Mouse (Mus musculus): ENCODE data around the gene Atg14.
"Not testable (repeated sequence)": the region's sequence is repeated elsewhere in the genome, so short reads cannot be mapped to it uniquely, and the experiment has no call there.

The Atg14 gene

DNA sequence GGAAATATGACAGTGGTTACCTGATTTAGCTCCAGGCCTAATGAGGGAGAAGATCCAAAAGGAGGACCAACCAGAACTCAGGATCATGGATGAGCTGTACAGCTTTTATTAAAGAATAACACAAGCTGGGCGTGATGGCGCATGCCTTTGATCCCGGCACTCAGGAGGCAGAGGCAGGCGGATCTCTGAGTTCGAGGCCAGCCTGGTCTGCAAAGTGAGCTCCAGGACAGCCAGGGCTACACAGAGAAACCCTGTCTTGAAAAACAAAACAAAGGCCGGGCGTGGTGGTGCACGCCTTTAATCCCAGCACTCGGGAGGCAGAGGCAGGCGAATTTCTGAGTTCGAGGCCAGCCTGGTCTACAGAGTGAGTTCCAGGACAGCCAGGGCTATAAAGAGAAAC lies at the start of gene Atg14:
Gene Atg14 (minus strand): TSS at position 101 of the 400 bp plus-strand sequence.
- not testable (repeated sequence) for DNase-seq (ENCODE audit: low read depth)

DNA sequence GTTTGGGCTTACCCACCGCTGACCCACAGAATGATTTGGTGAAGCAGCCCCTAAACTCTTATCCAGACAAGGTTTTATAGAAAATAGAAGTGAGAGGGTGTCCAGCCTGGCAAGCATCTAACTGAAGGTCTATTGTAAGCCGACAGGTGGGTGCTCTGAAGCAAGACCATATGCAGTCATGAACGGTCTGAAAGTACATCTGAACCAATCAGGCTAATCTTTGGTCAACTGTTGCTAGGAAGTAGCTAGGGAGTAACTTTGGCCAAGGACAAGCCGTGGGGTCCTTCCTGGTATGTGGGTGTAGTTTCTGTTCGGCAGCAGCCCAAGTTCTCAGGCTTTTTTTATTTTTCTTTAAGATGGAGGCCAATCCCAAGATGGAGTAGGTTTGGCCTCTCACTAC lies 48.4 kb upstream of the Atg14 start:
- DNase-seq (ENCODE audit: low read depth), result no peak

DNA sequence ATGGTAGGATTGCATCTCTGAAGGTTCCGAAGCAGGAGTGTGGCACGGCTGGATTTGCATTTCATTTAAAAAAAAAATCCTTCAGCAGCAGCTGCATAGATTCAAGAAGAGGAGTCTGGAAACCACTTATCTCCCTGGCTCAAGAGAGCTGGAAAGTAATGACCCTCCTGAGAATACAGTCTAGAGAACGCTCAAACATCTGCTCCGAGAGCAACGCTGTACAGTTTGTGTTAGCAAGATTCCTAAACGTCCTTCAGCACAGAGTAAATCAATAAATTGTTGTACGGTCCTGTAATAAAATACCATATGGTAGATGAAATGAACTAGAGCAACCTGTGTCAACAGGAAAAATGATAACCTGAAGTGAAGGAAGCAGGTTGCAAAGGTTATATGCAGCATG lies 42.8 kb upstream of the Atg14 start:
- no peak for DNase-seq (ENCODE audit: low read depth)

DNA sequence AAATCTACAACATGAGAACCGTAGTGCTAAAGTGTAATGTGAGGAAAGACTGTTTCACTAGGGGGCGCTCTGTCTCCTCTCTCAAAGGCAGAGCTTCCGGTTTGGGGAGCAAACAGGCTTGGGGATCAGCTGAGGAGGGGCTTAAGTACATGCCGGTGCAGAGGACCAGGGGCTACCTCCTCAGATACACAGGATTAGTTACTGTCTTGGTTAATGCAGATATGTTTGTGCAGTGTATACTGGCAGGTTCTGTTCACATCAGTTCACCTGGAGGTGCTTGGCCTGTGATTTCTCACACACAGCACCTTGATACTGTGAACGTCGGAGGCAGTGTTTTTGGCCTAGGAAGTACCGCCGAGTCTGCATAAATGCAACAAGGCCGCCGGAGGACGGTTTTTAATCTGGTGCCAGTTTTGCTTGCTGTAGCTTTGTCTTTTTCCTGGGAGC lies 27.5 kb upstream of the Atg14 start:
- DNase-seq (ENCODE audit: low read depth), result peak; percentile 87

DNA sequence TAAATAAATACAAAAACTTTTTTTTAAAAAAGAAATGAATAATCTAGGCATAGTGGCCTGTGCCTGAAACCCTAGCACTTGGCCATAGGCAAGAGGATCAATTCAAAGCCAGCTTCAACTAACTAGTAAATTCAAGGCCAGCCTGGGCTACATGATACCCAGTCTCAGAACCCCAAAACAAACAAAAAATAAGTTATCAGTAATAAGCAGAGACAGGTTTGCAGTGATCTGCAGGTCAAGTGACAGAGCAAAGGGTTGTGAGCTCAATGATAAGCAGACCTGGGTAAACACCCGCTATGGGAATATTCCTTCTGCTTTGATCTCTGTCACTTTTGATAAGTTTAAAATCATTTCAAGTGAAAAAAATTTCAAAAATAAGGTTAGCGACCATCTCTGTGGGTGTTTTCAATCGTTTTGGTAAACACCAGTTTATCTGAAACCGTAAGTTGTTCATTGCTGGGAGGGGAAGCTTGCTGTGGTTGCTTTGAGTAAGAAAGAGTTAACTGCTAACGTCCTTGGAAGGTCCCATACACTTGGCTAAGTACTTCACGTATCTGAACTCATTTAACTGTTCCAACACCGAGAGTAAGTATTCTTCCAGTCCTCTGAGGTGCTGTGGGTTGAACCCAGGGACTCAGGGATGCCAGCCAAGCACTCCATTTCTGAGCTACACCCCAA lies 24.1 kb upstream of the Atg14 start:
- no peak for DNase-seq (ENCODE audit: low read depth)

DNA sequence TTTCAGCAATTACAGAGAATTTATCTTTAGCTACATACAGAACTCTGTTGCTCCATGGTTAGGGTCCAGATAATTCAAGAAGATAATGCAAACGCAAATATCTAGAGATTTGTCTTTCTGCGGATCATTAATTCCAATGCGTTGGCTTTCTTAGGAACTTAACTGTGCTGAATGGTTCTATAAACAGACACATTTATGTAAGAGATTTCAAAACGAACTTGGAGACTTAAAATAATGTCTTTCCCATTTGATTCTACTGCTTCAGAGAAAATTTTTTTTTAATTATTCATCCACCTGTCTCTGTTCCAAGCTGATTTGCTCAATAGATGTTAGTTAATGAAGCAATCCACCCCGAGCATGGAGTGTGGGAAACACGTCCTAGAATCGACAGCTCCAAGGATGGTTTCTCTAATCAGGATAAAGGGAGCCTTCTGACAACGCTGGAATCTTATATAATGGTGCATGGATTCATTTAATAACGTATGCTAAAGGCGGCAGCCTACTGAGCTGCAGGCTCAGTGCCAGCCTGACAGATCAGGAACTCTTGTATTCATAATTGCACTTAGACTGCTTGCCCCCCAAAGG lies 20.0 kb upstream of the Atg14 start:
- no peak for DNase-seq (ENCODE audit: low read depth)

DNA sequence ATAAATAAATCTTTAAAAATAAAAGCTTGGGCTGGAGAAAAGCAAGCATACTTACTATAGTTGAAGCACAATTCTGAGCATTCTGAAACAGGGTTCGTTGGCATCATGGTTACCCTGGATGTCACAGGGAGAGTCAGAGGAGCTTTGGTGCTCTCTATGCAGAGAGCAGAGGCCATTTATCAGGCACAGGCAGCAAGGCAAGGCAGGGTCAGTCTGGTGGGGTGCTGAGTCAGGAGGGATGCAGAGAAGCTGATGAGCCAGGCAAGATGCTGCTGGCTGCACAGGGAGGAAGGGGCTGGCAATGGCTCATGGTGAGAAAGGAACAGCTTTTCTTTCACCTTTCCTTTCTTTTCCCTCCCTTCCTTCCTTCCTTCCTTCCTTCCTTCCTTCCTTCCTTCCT lies 19.0 kb upstream of the Atg14 start:
- no peak for DNase-seq (ENCODE audit: low read depth)

DNA sequence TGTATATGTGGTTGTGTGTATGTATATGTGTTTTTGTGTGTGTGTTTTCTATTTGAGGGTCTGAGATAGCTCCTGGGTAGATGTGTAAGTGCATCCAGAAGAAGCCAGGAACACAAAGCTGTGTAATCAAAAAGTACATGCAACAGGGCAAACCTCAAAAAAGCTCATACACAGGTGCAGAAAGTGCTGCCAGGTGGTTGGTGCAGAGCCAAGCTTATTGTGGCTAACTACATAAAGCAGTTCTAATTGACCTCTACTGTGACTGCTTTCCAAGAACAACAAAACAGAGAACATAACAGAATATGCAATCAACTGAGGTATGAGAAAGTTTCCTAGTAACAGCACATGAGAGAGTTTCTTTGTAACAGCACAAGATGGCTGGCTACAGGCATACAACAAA lies 13.9 kb upstream of the Atg14 start:
- no peak for DNase-seq (ENCODE audit: low read depth)

DNA sequence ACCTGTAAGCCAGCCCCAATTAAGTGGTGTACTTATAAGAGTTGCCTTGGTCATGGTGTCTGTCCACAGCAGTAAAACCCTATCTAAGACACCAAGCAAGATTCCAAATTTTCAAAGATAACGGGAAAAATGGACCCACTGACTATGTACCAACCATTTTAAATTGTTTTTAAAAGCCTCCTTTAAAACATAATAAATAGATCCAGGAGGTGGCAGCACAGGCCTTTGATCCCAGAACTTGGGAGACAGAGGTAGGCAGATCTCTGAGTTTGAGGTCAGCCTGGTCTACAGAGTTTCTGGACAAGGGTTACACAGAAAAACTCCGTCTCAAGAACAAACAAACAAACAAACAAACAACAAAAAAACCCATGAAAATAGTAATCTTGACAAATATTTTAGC lies 11.2 kb upstream of the Atg14 start:
- DNase-seq (ENCODE audit: low read depth), result no peak

DNA sequence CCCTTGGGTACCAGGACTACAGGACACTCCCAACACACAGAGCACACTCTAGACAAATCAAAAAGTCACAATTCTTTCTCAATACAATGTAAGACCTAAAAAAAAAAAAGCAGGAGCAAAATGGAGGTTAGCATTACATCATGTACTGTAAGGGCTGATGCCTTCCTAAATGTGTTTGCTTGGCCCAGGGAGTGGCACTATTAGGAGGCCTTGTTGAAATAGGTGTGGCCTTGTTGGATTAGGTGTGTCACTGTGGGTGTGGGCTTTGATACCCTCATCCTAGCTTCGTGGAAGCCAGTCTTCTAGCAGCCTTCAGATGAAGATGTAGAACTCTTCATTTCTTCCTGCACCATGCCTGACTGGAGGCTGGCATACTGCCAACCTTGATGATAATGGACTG lies 10.8 kb upstream of the Atg14 start:
- no peak for DNase-seq (ENCODE audit: low read depth)

DNA sequence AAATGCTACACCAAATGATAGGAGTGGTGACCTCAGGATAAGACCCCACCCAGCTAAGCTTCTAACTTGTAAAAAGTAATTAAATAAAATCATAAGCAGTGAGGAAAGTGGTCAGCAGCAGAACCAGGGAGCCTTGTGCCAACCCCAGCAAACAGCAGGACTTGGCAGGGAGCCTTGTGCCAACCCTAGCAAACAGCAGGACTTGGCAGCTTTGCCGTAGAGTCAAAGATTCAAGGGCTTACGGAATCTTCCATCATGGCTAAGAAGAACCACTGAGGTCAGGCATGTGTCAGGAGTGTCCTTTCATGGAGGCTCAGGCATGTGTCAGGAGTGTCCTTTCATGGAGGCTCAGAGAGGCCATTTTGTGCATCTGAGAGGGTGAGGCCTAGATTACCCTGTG lies 7.6 kb upstream of the Atg14 start:
- no peak for DNase-seq (ENCODE audit: low read depth)

DNA sequence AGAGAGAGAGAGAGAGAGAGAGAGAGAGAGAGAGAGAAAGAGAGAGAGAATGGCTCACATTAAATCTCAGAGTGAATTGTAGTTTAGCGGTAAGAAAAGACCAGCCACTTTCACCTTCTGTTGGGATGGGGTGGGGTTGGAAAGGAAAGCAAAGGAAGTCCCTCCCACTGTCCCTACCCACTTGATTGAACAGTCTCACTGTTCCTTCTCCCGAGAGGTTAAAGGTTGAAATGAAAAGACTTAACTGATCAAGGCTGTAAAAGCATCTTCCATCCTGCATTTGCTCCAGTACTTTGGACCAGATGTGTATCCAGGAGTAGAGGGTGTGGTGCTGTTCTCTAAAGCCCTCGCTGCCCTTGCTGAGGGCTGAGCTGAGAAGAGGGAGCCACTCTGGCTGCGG lies 6.2 kb upstream of the Atg14 start:
- DNase-seq (ENCODE audit: low read depth), result no peak

DNA sequence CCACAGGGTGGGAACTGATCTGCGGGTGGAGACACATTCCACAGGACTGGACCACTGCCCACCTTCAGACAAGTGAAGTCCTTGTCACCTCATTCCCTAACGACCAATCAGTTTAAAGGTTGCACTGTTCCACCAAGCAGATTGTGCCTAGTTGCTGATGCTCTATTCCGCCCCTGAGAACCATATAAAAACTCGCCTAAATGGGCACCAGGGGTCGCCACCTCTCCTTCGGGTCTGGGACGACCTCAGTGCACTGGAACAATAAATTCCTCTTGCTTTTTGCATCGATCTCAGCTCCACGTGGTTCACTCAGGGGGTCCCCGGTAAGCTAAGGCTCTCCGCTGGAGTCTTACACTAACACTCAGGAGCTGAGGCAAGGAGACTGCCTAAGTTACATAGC lies 4.3 kb upstream of the Atg14 start:
- no peak for DNase-seq (ENCODE audit: low read depth)

DNA sequence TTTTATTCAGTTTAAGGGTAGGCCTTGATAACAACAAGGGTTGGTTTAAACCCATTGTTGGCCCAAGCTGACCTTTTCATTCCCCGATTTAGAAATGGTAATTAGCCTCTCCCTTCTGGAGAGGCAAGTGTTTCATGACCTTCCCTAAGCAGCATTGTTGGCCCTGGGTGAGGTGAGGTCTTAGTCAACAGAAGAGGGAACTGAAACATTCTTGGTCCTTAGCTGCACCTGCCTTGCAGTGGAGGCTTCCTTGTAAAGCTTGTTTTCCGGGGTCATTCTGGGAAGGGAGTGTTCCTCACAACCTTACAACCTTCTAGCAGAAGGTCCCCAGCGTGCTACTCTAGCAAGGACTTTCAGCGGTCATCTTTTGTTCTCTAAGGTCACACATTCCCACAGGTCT lies 2.3 kb upstream of the Atg14 start:
- no peak for DNase-seq (ENCODE audit: low read depth)

DNA sequence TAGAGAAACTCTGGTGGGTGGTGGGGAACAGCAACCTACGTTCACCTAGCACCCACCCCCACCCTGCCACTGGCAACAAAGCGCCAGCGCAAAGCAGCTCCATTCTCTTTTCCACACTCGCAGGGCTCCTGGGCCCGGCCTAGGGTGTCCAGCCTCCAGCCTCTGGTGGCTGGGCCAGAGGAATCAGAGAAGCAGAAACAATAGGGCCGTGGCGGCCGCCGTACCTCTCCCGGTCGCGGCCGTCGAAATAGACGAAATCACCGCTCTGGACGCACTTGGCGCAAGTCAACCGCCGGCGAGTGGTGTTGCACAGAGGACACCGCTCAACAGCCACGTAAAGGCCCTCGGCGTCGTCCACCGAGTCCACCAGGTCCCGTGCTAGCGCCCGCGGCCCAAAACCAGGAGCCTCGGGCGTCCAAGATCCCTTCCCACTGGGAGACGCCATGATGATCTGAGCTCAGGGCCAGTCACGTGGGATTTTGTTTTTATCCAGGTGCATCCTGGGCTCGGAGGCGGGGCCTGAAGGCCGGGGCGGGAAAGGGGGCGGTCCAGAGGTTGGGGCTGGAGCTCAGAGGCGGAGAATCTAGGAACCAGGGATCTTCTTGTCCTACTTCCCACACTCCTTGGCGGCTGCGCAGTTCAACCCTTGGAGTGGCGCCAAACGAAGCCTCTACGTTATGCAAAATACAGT lies 2.3 kb downstream of the Atg14 start:
- peak; percentile 78 for DNase-seq (ENCODE audit: low read depth)

DNA sequence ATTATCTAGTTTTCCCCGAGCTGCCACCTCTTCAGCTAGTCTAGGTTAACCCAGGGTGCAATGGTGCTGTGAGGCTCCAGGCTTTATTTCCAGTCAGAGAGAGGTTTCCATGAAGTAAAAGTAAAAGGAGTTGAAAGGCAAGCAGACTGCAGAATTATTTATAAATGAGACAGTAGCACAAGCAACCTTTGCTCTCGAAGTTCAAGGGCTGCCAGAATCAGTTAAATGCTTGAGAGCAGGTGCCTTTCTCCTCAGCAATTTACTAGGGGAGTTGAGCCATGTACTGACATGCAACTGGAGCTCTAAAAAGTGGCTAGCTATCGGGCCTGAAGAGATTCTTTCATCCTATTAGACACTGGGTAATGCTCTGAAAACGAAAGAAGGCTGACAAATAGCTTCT lies 7.3 kb downstream of the Atg14 start:
- no peak for DNase-seq (ENCODE audit: low read depth)

DNA sequence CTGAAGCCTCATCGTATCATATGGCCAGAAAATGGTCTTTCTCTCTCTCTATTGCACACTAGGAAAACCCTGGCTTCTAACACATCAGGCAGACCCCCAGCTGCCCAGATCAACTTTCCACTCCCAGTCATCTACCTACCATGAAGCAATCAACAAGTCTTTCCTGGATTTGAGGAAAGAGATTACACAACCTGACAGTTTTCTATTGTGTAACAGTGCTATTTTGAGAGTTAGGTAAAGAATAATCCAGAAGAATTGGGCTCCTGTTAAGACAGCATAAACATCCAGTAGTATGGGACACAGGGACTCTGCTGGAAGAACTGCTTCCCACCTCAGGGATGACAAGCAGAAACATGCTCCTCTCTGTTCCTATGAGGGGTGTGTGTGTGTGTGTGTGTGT lies 7.9 kb downstream of the Atg14 start:
- DNase-seq (ENCODE audit: low read depth), result no peak

DNA sequence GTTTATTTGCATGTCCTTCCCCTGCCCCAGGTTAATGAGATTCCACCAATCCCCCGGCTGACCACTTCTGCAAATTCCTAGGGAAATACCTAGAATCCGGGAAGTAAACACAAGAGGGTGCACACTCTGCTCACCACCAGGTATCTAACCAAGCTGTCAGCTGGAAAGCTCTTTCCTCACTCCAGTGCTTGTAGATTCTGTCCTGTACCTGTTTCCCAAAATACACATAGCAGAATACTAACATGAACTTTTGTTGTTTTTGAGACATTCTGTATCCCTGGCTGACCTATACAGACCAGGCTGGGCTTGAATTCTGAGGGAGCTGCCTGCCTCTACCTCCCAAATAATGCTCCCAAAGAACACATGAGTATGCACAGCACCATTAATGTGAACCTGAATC lies 9.7 kb downstream of the Atg14 start:
- no peak for DNase-seq (ENCODE audit: low read depth)

DNA sequence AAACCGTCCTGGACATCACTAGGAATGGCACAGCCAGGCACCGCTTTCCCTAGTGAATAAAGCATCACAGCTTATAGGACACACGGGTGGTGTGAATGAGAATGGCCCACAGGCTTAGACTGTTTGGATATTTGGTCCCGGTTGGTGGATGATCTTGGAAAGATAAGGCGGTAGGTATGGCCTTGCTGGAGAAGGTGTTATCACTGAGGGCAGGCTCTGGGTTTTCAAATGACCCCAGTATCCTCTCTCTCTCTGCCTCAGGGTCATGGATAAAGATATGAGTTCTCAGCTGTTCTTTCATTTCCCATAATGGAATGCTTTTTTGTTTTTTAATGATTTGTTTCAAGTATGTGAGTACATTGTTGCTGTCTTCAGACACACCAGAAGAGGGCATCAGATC lies 15.2 kb downstream of the Atg14 start:
- DNase-seq (ENCODE audit: low read depth), result no peak

DNA sequence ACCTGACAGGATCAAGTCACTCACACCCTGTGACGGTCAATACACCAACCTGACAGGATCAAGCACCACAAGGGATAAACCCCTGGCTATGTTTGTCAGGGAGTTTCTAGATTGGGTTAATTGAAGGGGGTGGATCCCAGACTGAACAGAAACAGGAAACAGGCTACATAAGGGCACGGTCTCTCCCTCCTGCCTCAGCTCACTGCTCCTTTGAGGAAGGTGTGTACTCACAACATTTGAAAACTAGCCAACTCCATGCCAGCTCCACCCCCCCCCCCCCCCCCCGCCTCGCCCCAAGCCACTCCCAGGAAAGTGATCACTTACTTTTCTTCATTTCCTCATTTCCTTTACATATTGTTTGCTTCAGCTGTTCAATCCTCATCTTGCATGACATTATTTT lies 16.2 kb downstream of the Atg14 start:
- no peak for DNase-seq (ENCODE audit: low read depth)

DNA sequence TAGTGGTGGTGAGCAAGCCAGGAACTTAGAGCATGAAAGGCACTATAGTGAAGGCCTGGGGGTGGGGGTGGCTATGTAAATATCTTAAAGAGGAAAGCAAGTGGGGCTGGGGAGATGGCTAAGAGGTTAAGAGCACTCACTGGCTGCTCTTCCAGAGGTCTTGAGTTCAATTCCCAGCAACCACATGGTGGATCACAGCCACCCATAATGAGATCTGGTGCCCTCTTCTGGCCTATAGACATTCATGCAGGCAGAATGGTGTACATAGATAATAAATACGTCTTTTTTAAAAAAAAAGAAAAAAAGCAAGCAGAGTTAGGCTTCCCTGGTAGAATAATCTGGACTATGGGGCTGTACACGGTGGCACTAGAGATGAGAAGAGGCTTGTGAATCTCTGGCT lies 17.1 kb downstream of the Atg14 start:
- no peak for DNase-seq (ENCODE audit: low read depth)

DNA sequence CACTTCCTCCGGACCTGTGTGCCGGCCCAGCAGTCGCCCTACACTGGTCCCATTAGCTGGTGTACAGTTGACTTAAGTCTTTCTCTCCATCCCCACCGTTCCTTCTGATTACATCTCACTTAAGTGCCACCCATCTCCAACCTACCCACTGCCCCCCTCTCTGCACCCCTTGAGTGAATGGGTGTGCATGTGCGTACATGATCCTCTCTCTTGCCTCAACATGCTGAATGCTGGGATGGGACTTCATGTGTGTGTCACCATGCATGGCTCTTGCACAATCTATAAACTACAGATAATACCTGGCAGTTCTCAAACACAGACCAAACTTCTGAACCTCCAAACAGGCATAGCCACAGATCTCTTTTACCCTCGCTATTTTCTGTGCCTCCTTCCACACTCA lies 18.8 kb downstream of the Atg14 start:
- no peak for DNase-seq (ENCODE audit: low read depth)

DNA sequence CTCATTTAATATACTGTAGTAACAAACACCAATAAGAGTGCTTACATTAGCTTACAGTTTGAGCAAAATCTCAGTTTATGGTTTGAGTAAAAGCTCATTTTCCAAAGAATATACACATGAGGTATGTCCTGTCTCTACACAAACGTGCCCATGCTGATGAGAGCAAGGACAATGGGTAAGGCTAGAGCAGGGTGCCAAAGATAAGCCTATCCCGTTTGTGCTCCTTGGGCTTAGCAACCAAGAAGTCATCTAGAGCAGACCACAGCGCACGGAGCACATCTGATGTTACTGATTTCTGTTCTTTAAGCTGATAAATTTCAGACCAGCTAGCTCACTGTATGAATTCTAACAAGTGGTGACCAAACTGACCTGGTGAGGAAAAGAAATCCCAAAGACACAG lies 25.6 kb downstream of the Atg14 start:
- no peak for DNase-seq (ENCODE audit: low read depth)

DNA sequence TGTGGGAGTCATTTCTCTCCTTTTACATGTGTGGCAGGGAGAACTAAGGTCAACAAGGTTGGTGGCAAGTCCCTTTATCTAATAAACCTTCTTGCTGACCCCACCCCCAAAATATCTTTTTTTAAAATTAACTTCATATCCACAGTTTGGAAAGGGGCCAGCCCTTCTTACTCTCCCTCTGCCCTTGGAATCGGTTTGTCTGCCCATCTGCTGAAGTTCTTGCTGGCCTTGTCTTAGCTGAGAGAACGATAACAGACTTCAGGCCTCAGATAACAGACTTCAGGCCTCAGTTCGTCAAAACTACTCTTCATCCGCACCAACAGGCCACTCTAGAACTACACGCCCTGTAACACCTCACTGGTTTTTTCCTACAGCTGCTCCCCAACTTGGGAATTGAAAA lies 26.2 kb downstream of the Atg14 start:
- no peak for DNase-seq (ENCODE audit: low read depth)
